Mouse (Mus musculus) heart, embryonic 11.5 days (tissue): ENCODE results near the gene Loxl3. TPM values are rescaled to one million over a fixed set of nuclear protein-coding genes. Genes with fewer than 3 reads are reported as not detected.

Experiments
- ATAC-seq: fragments of 200-750 bp; cut with Nextera tagmentation; replicated peaks from 2 replicates; pipeline ENCODE4 v1.8.0; 2017; ENCODE audit warnings: moderate library complexity; ENCODE audit not compliant: insufficient number of reproducible peaks, low FRiP score, low TSS enrichment
- H3K27ac ChIP-seq: fragments of 300-500 bp; sonication (generic); 2 replicates; pipeline ENCODE4 v1.5.1; 2014; ENCODE audit warnings: mild to moderate bottlenecking, low read depth, low read length
- H3K27me3 ChIP-seq: fragments of 300-500 bp; sonication (generic); 2 replicates; pipeline ENCODE4 v1.6.1; 2014; ENCODE audit warnings: mild to moderate bottlenecking, low read length, mixed read lengths; ENCODE audit not compliant: control insufficient read depth, insufficient read depth
- H3K36me3 ChIP-seq: fragments of 300-500 bp; sonication (generic); 2 replicates; pipeline ENCODE4 v1.6.1; 2014; ENCODE audit warnings: mild to moderate bottlenecking, low read length, moderate library complexity, mixed read lengths; ENCODE audit not compliant: control insufficient read depth, insufficient read depth
- H3K4me1 ChIP-seq: fragments of 300-500 bp; sonication (generic); 2 replicates; pipeline ENCODE4 v1.6.1; 2014; ENCODE audit warnings: low read length; ENCODE audit not compliant: control insufficient read depth, insufficient read depth
- H3K4me2 ChIP-seq: fragments of 300-500 bp; sonication (generic); 2 replicates; pipeline ENCODE4 v1.6.1; 2014; ENCODE audit warnings: mild to moderate bottlenecking, moderate library complexity
- H3K4me3 ChIP-seq: fragments of 300-500 bp; sonication (generic); 2 replicates; pipeline ENCODE4 v1.5.1; 2014; ENCODE audit warnings: low read depth, low read length
- H3K9ac ChIP-seq: fragments of 300-500 bp; sonication (generic); 2 replicates; pipeline ENCODE4 v1.6.1; 2014; ENCODE audit warnings: mild to moderate bottlenecking, low read depth, low read length, moderate library complexity
- H3K9me3 ChIP-seq: fragments of 300-500 bp; sonication (generic); replicated peaks from 2 replicates; pipeline ENCODE4 v1.6.1; 2016; ENCODE audit warnings: low read length; ENCODE audit not compliant: control insufficient read depth
- WGBS: fragments of 180-500 bp; shearing (Covaris S2); extraction: QIAGEN DNeasy Blood & Tissue Kit; methylation state at CpG from one replicate; pipeline ENCODE4 v1.1.7; 2014; ENCODE audit not compliant: insufficient replicate concordance; 5-methylcytosine and 5-hydroxymethylcytosine counted together
- polyA plus RNA-seq: library from polyadenylated mRNA; unstranded; fragments of >200 nt; fragmentation: Nextera tagmentation; extraction: Ambion mirVana; gene quantifications from 2 replicates; pipeline ENCODE4 v1.2.1, GENCODE M21; 2014

The Loxl3 gene
- polyA plus RNA-seq, 1 experiment from 2014 or later: 4.5 TPM

DNA sequence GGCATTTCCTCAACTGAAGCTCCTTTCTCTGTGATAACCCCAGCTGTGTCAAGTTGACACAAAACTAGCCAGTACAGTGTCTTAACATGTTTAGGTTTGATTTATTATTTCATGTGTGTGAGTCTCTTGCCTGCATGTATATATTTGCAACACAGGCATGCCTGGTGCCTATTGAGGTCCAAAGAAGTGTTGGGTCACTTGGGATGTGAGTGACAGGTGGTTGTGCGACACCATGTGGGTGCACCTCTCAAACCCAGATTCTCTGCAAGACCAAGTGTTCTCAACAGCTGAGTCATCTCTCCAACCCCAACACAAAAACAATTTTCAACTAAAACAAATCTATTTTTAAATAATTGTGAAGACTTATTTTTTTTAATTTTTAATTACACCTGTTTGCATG lies 30.9 kb upstream of the Loxl3 start:
- WGBS: 92% methylated on average over 1 of the region's 1 CpGs
- no peak for ATAC-seq
- Histone ChIP-seq H3K4me2 (no peak overlapping the region), H3K4me3 (no peak overlapping the region), H3K27ac (no peak overlapping the region), H3K36me3 (no peaks in the 10 kb centered on the region), H3K9me3 (no peaks in the 10 kb centered on the region), H3K27me3 (no peaks in the 10 kb centered on the region), H3K4me1 (peaks cover 12% of the 10 kb centered on the region), H3K9ac (no peak overlapping the region)

DNA sequence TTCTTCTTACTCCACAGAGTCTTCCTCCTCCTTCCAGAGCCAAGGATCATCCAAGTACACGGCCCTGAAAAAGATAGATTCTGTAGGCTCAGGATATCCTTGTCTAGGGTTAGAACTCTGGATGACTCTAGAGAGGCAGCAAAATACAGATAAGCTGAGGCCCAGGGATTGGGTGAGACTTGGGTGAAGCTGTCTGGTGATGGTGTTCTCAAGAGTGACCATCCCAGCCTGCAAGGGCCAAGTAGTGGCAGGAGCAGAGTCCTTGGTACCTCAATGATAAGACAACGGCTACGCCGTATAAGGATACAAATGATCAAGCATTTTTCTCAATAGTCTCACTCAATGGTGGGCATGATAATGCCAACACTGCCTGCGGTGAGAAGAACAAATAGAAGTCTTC lies 30.1 kb upstream of the Loxl3 start:
- Histone ChIP-seq H3K36me3 (no peaks in the 10 kb centered on the region), H3K9ac (no peak overlapping the region), H3K4me2 (no peak overlapping the region), H3K27me3 (no peaks in the 10 kb centered on the region), H3K4me3 (no peak overlapping the region), H3K27ac (no peak overlapping the region), H3K4me1 (peaks cover 12% of the 10 kb centered on the region), H3K9me3 (no peaks in the 10 kb centered on the region)
- 89% methylated on average over 5 of the region's 5 CpGs for WGBS
- no peak for ATAC-seq

DNA sequence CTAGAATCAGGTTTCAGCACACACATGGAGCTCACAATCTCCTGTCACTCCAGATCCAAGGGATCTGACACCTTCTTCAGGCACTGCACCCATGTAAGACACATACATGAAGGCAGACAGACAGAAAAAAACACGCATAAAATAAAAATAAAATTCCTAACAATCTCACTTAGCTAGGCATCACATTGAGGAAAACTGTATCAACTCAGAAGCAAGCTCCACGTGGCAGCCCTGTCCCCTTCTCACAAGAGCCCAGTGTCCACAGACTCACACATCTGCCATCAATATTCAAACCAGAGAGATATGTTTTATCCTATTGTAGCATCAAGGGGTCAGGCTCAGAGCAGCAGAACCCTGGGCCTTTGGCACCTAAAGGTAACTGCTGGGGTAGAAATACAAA lies 29.7 kb upstream of the Loxl3 start:
- Histone ChIP-seq H3K4me1 (peaks cover 12% of the 10 kb centered on the region), H3K27me3 (no peaks in the 10 kb centered on the region), H3K4me2 (peak overlapping the region; percentile 33; the same call in 1 of the 2 replicates), H3K36me3 (no peaks in the 10 kb centered on the region), H3K9me3 (no peaks in the 10 kb centered on the region), H3K9ac (no peak overlapping the region; the same call in 1 of the 2 replicates), H3K27ac (peak overlapping the region; percentile 41; the same call in 1 of the 2 replicates), H3K4me3 (no peak overlapping the region)
- ATAC-seq: no peak
- 69% methylated on average over 2 of the region's 2 CpGs for WGBS

DNA sequence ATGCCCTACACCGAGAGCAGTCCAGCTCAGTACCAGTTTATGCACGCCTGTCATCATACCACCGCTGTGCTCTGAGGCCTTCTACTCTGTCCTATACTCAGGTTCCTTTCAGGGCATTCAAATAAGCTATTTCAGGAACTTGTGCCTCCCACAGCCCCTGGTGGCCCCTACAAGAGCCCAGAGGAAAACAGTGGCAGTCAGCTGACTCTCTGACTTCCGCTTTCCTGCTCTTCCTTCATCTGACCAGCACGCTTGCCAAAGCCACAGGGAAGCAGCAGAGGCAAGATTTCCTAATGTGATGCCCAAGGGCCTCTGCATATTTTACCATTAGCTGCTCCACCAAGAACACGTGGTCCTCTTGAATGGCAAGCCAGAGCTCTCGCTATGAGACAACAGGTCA lies 29.1 kb upstream of the Loxl3 start:
- no peak overlapping the region for H3K9ac ChIP-seq
- H3K4me1 ChIP-seq: peaks cover 12% of the 10 kb centered on the region
- 40% methylated on average over 7 of the region's 7 CpGs for WGBS
- no peaks in the 10 kb centered on the region for H3K9me3 ChIP-seq
- no peaks in the 10 kb centered on the region for H3K27me3 ChIP-seq
- no peaks in the 10 kb centered on the region for H3K36me3 ChIP-seq
- H3K4me2 ChIP-seq: peak overlapping the region; percentile 33; the same call in 1 of the 2 replicates
- H3K27ac ChIP-seq: peak overlapping the region; percentile 41; the same call in 1 of the 2 replicates
- no peak overlapping the region for H3K4me3 ChIP-seq
- no peak for ATAC-seq

DNA sequence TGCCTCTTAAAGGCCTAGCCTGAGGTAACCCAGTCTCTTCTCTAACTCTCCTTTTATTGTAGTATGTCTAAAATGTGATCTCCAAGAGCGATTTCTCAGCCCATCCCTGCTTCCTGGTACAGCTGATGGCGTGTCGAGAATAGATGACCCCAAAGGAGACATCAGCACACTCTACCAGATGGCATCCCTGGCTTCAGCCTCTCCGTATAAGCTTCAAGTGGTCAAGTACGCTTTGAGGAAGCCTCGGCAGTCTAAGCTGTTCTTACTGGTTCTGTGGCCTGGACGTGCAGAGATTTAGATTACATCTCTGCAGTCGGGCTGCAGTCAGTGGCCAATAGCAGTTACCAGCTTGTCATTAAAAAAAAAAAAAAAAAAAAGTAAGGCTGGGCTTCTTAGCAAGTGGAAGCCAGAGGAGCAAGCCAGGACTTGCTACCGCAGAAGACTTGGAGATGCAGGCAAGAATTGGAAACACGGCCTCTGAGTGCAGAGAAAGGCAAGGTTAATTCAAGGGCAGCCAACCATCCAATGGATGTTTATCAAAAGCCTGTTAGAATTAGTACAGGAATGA lies 28.4 kb upstream of the Loxl3 start:
- Histone ChIP-seq H3K9ac (no peak overlapping the region), H3K4me2 (no peak overlapping the region), H3K36me3 (no peaks in the 10 kb centered on the region), H3K9me3 (no peaks in the 10 kb centered on the region), H3K4me1 (peaks cover 14% of the 10 kb centered on the region), H3K4me3 (no peak overlapping the region), H3K27ac (peak overlapping the region; percentile 41; the same call in 1 of the 2 replicates), H3K27me3 (no peaks in the 10 kb centered on the region)
- no peak for ATAC-seq
- 81% methylated on average over 10 of the region's 10 CpGs for WGBS

DNA sequence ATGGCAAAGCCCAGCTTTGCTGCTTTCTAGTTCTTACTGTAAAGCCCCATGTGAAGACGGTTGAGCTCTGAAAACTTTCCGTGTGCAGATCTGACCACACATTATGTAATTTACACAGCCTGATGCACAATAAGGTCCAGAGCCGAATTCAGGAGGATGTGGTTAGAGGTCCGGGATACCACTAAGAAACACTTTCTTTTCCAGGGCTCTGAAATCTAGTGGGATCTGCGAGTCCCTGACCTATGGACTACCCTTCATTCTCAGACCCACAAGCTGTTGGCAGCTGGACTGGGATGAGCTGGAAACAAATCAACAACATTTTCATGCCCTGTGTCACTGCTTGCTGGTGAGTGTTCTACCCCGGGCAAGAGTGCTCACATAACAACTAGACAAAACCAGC lies 27.9 kb upstream of the Loxl3 start:
- Histone ChIP-seq H3K9me3 (no peaks in the 10 kb centered on the region), H3K4me2 (no peak overlapping the region), H3K27ac (no peak overlapping the region), H3K36me3 (no peaks in the 10 kb centered on the region), H3K27me3 (no peaks in the 10 kb centered on the region), H3K9ac (no peak overlapping the region), H3K4me1 (peaks cover 14% of the 10 kb centered on the region), H3K4me3 (no peak overlapping the region)
- no peak for ATAC-seq
- WGBS: 82% methylated on average over 6 of the region's 6 CpGs

DNA sequence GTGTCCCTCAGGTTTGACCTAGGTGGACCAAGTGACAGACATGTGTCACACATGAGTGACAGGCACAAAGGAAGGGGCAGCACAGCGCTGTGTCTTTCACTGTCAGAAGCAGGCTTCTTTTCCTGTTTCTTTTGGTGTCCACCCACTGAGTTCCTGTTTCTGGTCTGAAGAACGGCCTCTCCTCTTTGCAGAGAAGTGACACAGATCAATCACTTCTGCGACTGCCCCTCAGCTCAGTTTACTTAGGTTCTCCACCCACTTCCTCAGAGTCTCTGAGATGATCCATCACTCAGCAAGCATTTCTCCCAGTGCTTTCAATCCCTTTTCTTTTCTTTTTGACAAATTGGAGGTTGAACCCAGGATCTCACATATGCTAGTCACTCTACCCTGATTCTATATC lies 25.3 kb upstream of the Loxl3 start:
- H3K4me2 ChIP-seq: no peak overlapping the region
- no peak for ATAC-seq
- no peak overlapping the region for H3K4me3 ChIP-seq
- H3K27me3 ChIP-seq: no peaks in the 10 kb centered on the region
- no peak overlapping the region for H3K9ac ChIP-seq
- peaks cover 14% of the 10 kb centered on the region for H3K4me1 ChIP-seq
- WGBS: 38% methylated on average over 3 of the region's 3 CpGs
- H3K36me3 ChIP-seq: no peaks in the 10 kb centered on the region
- H3K27ac ChIP-seq: no peak overlapping the region
- no peaks in the 10 kb centered on the region for H3K9me3 ChIP-seq

DNA sequence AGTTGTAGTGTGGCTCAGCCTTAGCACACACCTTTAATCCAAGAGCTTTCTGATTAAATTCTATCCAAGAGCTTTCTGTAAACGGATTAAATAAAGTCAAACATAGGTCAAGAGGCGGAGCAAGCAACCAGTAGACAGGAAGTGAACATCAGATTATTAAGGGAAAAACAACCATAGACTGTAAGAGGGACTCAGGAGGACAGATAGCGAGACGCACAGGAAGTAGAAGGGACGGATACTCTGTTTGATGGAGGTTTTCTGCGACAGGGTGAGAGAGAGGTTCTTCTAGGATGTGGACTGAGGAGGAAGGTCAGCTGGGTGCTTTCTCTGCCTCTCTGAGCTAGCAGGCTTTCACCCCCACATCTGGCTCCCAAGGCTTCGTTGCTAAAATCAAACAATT lies 24.0 kb upstream of the Loxl3 start:
- Histone ChIP-seq H3K36me3 (no peaks in the 10 kb centered on the region), H3K9ac (0 out of 2 replicates have a peak overlapping the region, but pooled peaks have one; percentile 30), H3K9me3 (no peaks in the 10 kb centered on the region), H3K27me3 (no peaks in the 10 kb centered on the region), H3K4me1 (peaks cover 10% of the 10 kb centered on the region), H3K4me2 (no peak overlapping the region), H3K27ac (no peak overlapping the region), H3K4me3 (no peak overlapping the region)
- no peak for ATAC-seq
- WGBS: 39% methylated on average over 7 of the region's 7 CpGs

DNA sequence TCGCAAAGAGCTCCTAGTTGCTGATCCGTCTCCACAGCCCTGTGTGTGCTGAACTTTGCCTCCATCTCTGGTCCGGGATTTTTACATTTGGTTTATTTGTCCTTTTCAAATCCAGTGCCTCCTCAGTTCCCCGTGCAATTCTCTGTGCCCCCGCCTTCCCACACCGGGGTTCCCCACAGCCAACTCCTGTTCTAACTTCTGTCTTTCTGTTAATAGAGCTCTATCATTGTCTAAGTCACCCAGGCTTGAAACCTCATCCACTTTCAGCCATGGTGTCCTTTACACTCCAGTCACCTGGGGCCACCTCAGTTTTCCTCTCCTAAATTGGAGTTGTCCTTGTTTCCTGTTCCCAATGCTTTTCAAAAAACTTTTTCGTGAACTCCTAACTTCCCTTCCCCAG lies 22.7 kb upstream of the Loxl3 start:
- Histone ChIP-seq H3K27me3 (no peaks in the 10 kb centered on the region), H3K9me3 (no peaks in the 10 kb centered on the region), H3K27ac (no peak overlapping the region), H3K4me2 (no peak overlapping the region), H3K9ac (no peak overlapping the region), H3K36me3 (no peaks in the 10 kb centered on the region), H3K4me1 (0 out of 2 replicates have a peak, but pooled peaks cover 5% of the 10 kb centered on the region), H3K4me3 (no peak overlapping the region)
- ATAC-seq: no peak
- 83% methylated on average over 7 of the region's 7 CpGs for WGBS
